Mouse (Mus musculus): ENCODE measurements around the gene Nlrp9c.
"Not testable (repeated sequence)": the region's sequence is repeated elsewhere in the genome, so short reads cannot be mapped to it uniquely, and the experiment has no call there.

Gene Nlrp9c

DNA sequence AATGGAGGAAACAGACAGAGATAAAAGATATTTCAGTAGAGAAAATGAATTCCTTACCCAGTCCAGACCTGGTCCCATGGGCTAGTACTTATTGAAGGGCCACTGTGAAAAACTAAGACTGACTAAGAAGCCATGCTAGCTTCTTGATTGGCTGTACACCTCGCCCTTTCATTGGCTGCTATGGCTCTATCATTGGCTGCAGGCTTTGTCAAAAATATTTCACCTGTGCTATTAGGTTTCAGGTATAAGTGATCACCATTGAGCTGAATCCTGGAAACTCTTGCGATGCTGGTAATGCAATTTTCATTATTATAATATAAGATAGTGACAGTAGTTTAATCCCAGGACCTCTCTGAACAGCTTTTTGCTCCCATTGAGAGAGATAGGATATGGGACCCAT, at the start of gene Nlrp9c:
TSS of gene Nlrp9c (minus strand) at position 101 of the 400 bp plus-strand sequence.
- not testable (repeated sequence) for DNase-seq

- no peak for DNase-seq
These were observed 31.3 kb upstream of the Nlrp9c start, which contains the start of gene Nlrp4a for GRCm38 (mm10) chr7:26434813-26435212. Gene Nlrp4a (plus strand): TSS chr7:26435113.

GRCm38 (mm10) chr7:26391811-26392210, 11.7 kb downstream of the Nlrp9c start:
- DNase-seq, result not testable (repeated sequence)

DNA sequence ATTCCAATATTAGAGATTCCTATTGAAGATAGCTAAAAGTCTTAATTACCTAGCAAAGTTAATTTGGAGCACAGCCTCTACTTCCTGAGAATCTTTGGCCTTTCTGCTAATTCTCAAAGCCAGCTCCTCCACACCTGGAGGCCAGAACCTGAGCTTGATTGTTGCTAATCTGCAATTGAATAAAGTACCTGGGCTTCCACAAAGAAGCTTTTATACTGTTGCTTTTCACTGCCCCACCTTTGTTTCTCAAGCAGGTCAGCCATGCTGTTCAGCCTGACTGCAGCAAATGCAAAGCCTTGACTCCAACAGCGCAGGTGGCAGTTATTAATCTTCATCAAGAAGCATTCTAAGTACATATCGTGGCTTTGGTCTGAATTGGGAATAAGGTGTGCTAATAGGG, 12.4 kb downstream of the Nlrp9c start:
- DNase-seq, result not testable (repeated sequence)

DNA sequence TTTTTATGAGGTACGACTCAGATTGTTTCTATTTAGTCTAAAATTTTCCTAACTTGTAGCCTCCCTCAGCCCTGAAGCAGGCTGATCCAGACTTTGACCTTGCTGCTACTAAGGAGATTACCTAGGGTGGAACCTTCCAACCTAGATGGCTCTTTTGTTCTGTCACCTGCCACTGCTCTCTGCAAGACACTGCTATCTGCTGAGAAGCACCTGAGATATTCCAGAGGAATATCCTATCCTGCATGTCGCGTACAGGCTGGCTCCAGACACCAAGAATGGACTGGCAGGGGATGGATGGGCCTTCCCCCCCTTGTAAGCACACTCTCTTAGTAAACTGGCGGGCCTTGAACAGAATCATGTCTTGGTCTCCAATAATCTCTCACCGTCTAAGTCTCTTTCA, 16.8 kb downstream of the Nlrp9c start:
- not testable (repeated sequence) for DNase-seq

GRCm38 (mm10) chr7:26380807-26381206, 22.7 kb downstream of the Nlrp9c start:
- DNase-seq, result no peak

DNA sequence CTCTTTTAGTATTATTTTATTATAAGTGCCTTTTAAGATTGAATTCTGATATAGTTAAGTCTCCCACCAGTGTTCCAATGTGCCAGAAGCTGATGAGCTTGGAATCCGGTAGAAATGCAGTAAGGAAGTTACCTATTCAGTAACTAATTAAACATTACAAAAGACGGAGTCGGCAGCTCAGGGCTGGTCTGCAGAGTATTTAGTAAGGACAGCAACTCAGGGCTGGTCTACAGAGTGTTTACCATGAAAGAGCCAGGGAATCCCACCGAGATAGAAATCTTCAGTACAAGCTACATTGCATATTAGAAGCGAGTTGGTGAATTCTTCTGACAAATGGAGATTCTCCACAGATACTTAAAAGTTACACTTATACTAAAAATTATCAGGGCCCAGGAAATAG, 30.3 kb downstream of the Nlrp9c start:
- not testable (repeated sequence) for DNase-seq

GRCm38 (mm10) chr7:26356719-26357118, 46.8 kb downstream of the Nlrp9c start:
- DNase-seq, result not testable (repeated sequence)

DNA sequence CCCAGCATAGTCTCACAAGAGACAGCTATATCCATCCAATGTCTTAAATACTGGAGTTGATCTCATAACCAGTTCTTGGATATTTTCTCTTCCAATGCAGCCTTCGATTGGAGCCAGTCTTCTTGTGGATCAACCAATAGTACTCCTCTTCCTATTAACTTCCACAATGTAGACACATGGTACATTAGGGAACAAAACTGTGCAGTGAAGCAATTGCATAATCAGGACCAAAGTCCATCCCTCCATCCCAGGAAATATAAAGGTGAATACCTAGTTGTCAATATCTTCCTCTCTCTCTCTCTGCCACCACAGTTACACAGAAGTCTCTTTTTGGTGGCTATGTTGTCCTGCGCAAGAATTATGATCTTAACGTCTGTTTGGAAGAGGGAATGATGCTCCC, 51.2 kb downstream of the Nlrp9c start:
- DNase-seq, result not testable (repeated sequence)

DNA sequence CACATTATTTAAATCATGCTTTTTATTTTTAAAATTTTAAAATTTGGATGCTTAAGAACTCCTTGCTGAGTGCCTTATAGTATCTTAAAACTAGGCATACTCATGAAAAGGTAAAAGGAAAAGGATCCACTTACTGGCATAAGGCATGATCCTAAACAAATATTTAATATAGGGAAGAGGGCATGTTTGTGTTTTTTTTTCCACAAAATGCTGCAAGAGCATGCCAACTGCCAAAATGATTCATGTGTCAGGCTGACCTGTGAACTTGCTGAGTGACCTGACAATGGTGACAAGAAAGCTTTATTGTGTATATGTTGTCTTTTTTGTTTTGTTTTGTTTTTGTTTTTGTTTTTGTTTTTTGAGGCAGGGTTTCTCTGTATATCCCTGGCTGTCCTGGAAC, 53.3 kb downstream of the Nlrp9c start:
- DNase-seq, result not testable (repeated sequence)

- not testable (repeated sequence) for DNase-seq
These were observed 83.1 kb downstream of the Nlrp9c start for GRCm38 (mm10) chr7:26320361-26320760.

GRCm38 (mm10) chr7:26315809-26316208, 87.7 kb downstream of the Nlrp9c start:
- not testable (repeated sequence) for DNase-seq

DNA sequence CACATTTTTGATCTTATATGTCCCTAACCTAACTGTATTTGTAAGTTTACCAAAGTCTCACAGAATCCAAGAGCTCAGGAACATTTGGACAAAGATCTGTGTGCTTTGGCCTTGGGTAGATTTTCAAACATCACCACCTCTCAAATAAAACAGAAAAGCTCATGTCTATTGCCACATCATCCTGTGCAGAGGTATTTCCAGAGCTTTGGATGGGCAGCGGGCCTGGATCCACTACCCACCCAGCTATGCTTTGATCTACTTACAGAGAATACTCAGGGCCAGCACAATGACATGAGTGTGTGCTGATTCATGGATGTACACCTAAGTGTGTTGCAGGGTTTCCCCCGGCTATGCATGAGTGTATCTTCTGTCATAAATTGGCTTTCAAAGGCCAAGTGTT, 88.3 kb downstream of the Nlrp9c start:
- DNase-seq, result not testable (repeated sequence)

DNA sequence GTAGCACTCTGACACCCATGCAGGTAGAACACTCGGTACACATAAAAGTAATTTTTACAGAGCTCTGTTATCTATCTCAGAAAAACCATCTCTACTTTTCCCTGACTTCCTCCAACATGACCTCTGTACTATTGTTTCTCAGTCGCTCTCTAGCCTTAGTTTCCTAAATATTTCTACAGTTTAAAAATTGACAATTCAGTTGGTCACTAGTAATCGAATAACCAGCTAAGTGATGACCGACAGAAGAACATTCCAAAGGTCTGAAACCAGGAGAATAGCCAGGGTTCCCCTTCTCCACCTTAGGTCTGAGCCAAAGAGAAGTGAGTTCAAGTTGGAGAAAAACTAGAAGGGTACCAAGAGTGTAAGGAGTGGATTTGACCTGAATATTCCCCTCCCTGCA, 91.7 kb downstream of the Nlrp9c start:
- DNase-seq, result not testable (repeated sequence)

- DNase-seq, result not testable (repeated sequence)
These were observed 96.6 kb downstream of the Nlrp9c start, which contains the start of gene Cyp2a4 for GRCm38 (mm10) chr7:26306926-26307325. Gene Cyp2a4 (plus strand): TSS chr7:26307169.

GRCm38 (mm10) chr7:26303429-26304166, 99.9 kb downstream of the Nlrp9c start:
- DNase-seq, result not testable (repeated sequence)

All from B cell, adult 2 months (primary cell).